Mouse (Mus musculus): ENCODE results near the gene Foxp3.

The Foxp3 gene

DNA sequence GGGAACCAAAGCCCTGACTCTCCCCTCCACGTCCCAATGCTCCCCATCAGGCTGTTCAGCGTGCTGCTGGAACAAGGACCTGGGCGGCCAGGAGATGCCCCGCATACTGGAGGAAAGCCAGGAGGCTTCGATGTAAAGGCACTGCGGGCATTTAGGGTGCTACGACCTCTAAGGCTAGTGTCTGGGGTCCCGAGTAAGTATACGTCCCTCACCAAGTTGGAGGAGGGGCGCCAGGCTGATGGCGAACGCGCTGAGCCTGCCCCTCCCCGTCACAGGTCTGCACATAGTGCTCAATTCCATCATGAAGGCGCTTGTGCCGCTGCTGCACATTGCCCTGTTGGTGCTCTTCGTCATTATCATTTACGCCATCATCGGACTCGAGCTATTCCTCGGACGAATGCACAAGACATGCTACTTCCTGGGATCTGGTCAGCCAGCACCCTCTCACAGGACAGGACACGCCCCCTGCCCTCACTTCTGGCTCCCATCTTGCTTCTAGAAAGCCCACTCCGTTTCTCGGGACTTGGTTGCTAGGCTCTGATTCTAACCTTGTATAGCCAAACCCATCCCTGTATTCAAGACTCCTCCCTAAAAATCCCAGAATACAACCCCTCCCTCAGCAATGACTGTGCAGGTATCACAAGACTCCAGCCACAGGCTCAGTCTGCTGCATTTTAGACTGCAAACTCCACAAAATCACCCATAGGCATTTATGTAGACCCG is 37.3 kb downstream of the Foxp3 start:
- in situ Hi-C loops (cut with MboI, MseI), result no loop called here

DNA sequence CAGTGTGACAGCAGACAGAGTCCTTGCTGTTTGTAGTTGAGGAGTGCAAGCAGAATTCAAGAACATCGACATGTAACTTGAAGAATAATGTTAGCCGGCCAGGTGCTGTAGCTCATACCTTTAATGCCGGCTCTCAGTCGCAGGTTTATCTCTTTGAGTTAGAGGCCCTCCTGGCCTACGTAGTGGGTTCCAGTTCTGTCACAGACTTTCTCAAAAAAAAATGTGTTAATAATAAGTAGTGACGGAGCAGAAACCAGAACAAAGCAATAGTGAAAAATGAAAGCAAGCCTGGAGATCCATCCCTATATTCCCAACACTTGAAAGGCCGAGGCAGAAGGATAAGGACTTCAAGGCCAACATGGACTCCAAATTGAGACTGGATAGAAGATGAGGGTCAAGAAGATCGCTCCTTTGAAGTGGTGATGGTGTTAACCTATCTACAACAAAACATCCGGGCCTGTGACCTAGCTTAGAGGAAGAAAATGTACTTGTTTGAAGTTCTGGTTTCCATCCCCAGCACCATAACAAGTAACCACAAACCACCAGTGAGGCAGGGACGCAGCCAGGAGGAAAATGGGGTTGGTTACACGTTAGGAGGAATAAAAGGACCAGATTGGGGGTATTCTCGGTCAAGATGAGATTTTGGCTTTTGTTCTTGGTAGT is 44.6 kb downstream of the Foxp3 start:
- in situ Hi-C loops (cut with MboI, MseI), result no loop called here

- in situ Hi-C loops (cut with MboI, MseI), result no loop called here
These were observed 59.1 kb downstream of the Foxp3 start for GRCm38 (mm10) chrX:7632560-7632959.

DNA sequence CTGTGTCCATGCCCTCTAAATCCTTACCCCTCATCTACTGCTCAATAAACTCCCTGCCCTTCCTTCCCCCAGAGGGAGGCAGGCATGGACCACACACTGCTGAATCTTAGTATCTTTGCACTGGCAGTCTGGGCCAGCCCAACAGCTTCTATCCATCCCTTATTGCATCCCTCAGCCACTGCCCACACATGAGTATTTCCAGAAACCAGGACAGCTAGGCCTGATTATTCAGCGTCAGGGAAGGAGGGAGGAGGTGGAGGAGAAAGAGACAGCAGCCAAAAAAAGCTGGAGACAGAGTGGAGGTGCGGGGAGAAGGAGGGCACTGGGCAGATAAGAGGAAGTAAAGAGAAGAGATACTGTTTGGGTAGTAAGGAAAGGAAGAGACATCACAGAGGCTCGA is 61.7 kb downstream of the Foxp3 start:
- in situ Hi-C loops (cut with MboI, MseI), result no loop called here

DNA sequence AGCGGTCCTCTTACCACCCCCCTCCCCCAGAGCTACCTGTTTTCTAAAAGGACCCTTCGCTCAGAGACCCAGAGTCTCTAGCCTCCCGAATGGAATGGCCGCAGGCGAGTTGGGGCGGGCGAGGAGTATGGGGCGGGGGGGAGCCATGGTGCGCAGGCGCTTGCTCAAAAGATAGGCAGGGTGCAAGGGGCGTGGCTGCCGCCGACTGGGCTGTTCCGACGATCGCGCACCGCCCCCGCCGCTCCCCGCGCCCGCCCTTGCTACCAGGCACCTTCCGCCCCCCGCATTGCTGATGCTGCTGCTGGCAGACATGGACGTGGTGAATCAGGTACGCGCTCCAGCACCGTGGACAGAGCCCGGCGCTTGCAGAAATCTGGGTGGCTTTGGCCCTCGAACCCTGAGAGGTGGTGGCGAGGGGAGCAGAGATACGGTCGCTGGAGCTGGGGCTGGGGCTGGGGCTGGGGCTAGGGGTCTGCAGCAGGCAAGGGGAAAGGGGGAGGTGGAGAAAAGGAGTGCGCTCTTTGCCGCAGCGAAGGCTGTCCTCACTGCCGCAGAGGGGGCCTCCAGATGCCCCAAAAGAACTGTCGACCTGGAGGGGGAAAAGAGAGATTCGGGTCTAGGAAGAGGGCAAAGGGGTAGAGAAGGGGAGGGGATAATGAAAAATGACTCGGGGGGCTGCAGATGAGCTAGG is 65.1 kb downstream of the Foxp3 start, which contains the start of gene Syp:
Gene Syp, plus strand, starts transcription at position 71 of the 691 bp plus-strand sequence.
- in situ Hi-C loops (cut with MboI, MseI), result no loop called here

DNA sequence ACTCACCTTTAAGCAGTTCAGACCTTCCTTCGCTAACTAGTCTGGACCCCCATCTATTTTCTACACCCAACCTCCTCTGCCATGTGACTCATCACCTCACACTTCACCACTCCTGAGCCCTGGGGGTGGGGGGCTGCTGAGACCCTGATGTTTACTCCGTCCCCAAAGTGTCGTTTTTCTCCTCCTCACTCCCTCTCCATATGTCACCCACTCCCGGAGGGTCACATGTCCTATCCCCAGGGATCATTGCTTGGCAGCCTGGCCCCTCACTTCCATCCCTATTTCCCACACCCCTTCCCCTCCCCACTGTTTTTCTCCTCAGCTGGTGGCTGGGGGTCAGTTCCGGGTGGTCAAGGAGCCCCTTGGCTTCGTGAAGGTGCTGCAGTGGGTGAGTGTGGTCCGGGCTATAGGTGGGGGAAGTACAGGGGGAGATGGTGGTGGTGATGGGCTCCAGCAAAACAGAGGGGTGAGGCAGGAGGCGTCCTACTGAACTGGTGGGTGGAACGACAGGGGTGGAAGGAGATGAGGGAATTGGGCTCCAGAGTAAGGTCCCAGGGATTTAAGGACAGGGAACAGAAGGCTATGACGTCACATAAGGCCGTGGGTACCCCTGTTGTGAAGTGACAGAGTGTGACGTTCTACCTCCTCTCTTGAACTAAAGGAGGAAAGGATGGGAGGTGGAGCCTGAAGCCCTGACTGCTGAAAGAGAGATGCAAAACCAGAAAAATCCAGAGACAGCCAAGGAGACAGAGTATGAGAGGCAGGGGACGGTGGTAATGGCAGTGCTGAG is 66.3 kb downstream of the Foxp3 start:
- in situ Hi-C loops (cut with MboI, MseI), result loop anchor here in 1 of 2 experiments (5.0 kb wide), 1 partner anchor 62 kb away; no protein-coding TSS in a partner anchor

GRCm38 (mm10) chrX:7640785-7641184 is 67.3 kb downstream of the Foxp3 start:
- in situ Hi-C loops (cut with MboI, MseI), result loop anchor here in 1 of 2 experiments (5.0 kb wide), 1 partner anchor 63 kb away; no protein-coding TSS in a partner anchor

Measured in T-helper 17 cell (primary cell).